Comparison of ENCODE assay signal across 9 mouse cellular contexts in genomic region chr6:29468851-29469250, GRCm38 (mm10). TPM values are rescaled to one million over a fixed set of nuclear protein-coding genes. Genes with fewer than 3 reads are reported as not detected.
DNase-seq lines count a peak whose midpoint lies in the region; ATAC-seq and TF ChIP-seq lines count a peak whose summit lies in the region.
"Had no signal": no experiment of that assay in that cellular context is flagged by ENCODE, and none has a peak within 500 bp of the region (broad histone marks: within the 10 kb centered on the region; RNA-seq: fewer than 3 reads in every experiment).

No protein-coding gene starts in this region.

- H3K27me3 ChIP-seq in CH12.LX (replicated peaks) (no peaks in the 10 kb centered on the region), MEL (ENCODE audit: control insufficient read depth in 1 of 2, insufficient read depth in 2 of 2, low read length in 2 of 2) (no peaks in the 10 kb centered on the region)
- no peaks in the 10 kb centered on the region for H3K27me3 ChIP-seq in hindbrain, embryonic 16.5 days (replicated peaks; ENCODE audit: control insufficient read depth, insufficient read depth, low read length)
- H3K27me3 ChIP-seq in liver, embryonic 12.5 days (replicated peaks) = no peaks in the 10 kb centered on the region

- H3K4me2 ChIP-seq in CH12.LX (ENCODE audit: insufficient read depth, low read depth, poor library complexity, severe bottlenecking) = peak overlapping the region; percentile 92
- H3K4me2 ChIP-seq in hindbrain, embryonic 16.5 days (ENCODE audit: low read length) = peak overlapping the region; percentile 65
- H3K4me2 ChIP-seq in liver, embryonic 12.5 days = peak overlapping the region; percentile 78

- H3K9me3 ChIP-seq in CH12.LX (replicated peaks; ENCODE audit: low read length) = no peaks in the 10 kb centered on the region
- no peaks in the 10 kb centered on the region for H3K9me3 ChIP-seq in MEL (replicated peaks; ENCODE audit: insufficient read depth, low read length)
- no peaks in the 10 kb centered on the region; the same call in 1 of the 2 replicates for H3K9me3 ChIP-seq in hindbrain, embryonic 16.5 days (ENCODE audit: control insufficient read depth, low read length)
- no peaks in the 10 kb centered on the region for H3K9me3 ChIP-seq in liver, embryonic 12.5 days (replicated peaks)

- DNase-seq in CH12.LX (ENCODE audit: extremely low read depth) = no peak
- no peak for DNase-seq in MEL (ENCODE audit: low read depth, low spot score)
- DNase-seq in right cerebral cortex, postnatal 25 days = no peak
- DNase-seq in cerebellum, adult 11 months = no peak
- DNase-seq in layer of hippocampus, adult 9-10 months (ENCODE audit: low spot score) = no peak
- DNase-seq in gastrocnemius, adult 8-10 months (ENCODE audit: low spot score in 2 of 2) = no peak
- DNase-seq: gastrocnemius, postnatal 14 days had no signal

- H3K27ac ChIP-seq in CH12.LX (ENCODE audit: insufficient read depth, low read depth) = no peak overlapping the region
- H3K27ac ChIP-seq in MEL (ENCODE audit: control insufficient read depth, low read depth, low read length) = no peak overlapping the region; the same call in 1 of the 2 replicates
- no peak overlapping the region for H3K27ac ChIP-seq in hindbrain, embryonic 16.5 days (ENCODE audit: low read depth, low read length)
- H3K27ac ChIP-seq in liver, embryonic 12.5 days = 0 out of 2 replicates have a peak overlapping the region, but pooled peaks have one; percentile 65

- H3K79me2 ChIP-seq in CH12.LX (replicated peaks; ENCODE audit: control insufficient read depth, extremely low read depth, insufficient read depth, poor library complexity, severe bottlenecking) (peaks cover 20% of the 10 kb centered on the region), MEL (ENCODE audit: control insufficient read depth, insufficient read depth, low read length, poor library complexity) (peaks cover 14% of the 10 kb centered on the region)

- TF ChIP-seq POLR2A in CH12.LX (IDR thresholded peaks at IDR 0.05; ENCODE audit: low read depth, low read length) (no peak), MEL (IDR thresholded peaks at IDR 0.05; ENCODE audit: control insufficient read depth in 1 of 2, insufficient read depth in 1 of 2, low read depth in 1 of 2, low read length in 2 of 2, poor library complexity in 1 of 2) (no peak)

- no peak for ATAC-seq in hindbrain, embryonic 16.5 days
- no peak for ATAC-seq in liver, embryonic 12.5 days

- dilution Hi-C loops in CH12.LX (cut with MboI; ENCODE audit: extremely low pct_ligation_motif_present, extremely low pct_unique_long_range_greater_than_20kb, low sequenced_read_pairs) = no loop called here

- TF ChIP-seq EP300 in CH12.LX (IDR thresholded peaks at IDR 0.05; ENCODE audit: low read length) (no peak), MEL (IDR thresholded peaks at IDR 0.05; ENCODE audit: low read depth in 1 of 2, low read length in 2 of 2) (no peak)

- in situ Hi-C loops in CH12.LX (cut with MboI; ENCODE audit: low pct_ligation_motif_present, low pct_unique_long_range_greater_than_20kb, low sequenced_read_pairs) = no loop called here

- H3K36me3 ChIP-seq in CH12.LX (replicated peaks in 1 of 2; ENCODE audit: control insufficient read depth in 1 of 2, insufficient read depth in 1 of 2, low read length in 1 of 2) (peaks cover 25 to 47% of the 10 kb centered on the region in 2 experiments), MEL (ENCODE audit: control insufficient read depth in 1 of 2, insufficient read depth in 2 of 2, low read length in 2 of 2) (peaks cover 3 to 14% of the 10 kb centered on the region in 2 experiments; a peak in 3 of 4 replicates)
- peaks cover 18% of the 10 kb centered on the region for H3K36me3 ChIP-seq in hindbrain, embryonic 16.5 days (ENCODE audit: control insufficient read depth, insufficient read depth, low read length)
- peaks cover 25% of the 10 kb centered on the region for H3K36me3 ChIP-seq in liver, embryonic 12.5 days

- H3K4me1 ChIP-seq in CH12.LX (ENCODE audit: control insufficient read depth in 1 of 2, insufficient read depth in 2 of 2) = peaks cover 4 to 7% of the 10 kb centered on the region in 2 experiments
- peaks cover 4 to 12% of the 10 kb centered on the region in 2 experiments; a peak in 3 of 4 replicates for H3K4me1 ChIP-seq in MEL (ENCODE audit: control insufficient read depth in 1 of 2, insufficient read depth in 2 of 2, low read length in 2 of 2)
- peaks cover 10% of the 10 kb centered on the region for H3K4me1 ChIP-seq in hindbrain, embryonic 16.5 days (ENCODE audit: control insufficient read depth, insufficient read depth, low read depth, low read length)
- H3K4me1 ChIP-seq in liver, embryonic 12.5 days = peaks cover 18% of the 10 kb centered on the region

- peak overlapping the region; percentile 73 to 97 (median 87) for H3K4me3 ChIP-seq in CH12.LX (replicated peaks in 1 of 3; ENCODE audit: low read depth in 2 of 3, low read length in 2 of 3, poor library complexity in 1 of 3)
- H3K4me3 ChIP-seq in MEL (ENCODE audit: control insufficient read depth in 1 of 2, insufficient read depth in 1 of 2, low read depth in 2 of 2, low read length in 2 of 2) = peak overlapping the region; percentile 93 to 94
- peak overlapping the region; percentile 76 for H3K4me3 ChIP-seq in hindbrain, embryonic 16.5 days (ENCODE audit: low read length)
- H3K4me3 ChIP-seq in liver, embryonic 12.5 days = peak overlapping the region; percentile 67

- H3K9ac ChIP-seq in CH12.LX (ENCODE audit: insufficient read depth, low read depth) = peak overlapping the region; percentile 81
- H3K9ac ChIP-seq in MEL (ENCODE audit: control insufficient read depth, low read depth, low read length, poor library complexity, severe bottlenecking) = peak overlapping the region; percentile 89
- no peak overlapping the region for H3K9ac ChIP-seq in hindbrain, embryonic 16.5 days (ENCODE audit: low read depth, low read length)
- peak overlapping the region; percentile 77 for H3K9ac ChIP-seq in liver, embryonic 12.5 days

- TF ChIP-seq CTCF in CH12.LX (conservative IDR thresholded peaks at IDR 0.05 in 1 of 2, IDR thresholded peaks at IDR 0.05 in 1 of 2; ENCODE audit: low read depth in 2 of 2, low read length in 2 of 2) (no peak), MEL (IDR thresholded peaks at IDR 0.05 in 2 of 3, conservative IDR thresholded peaks at IDR 0.05 in 1 of 3; ENCODE audit: control insufficient read depth in 1 of 3, insufficient read depth in 1 of 3, low read depth in 2 of 3, low read length in 3 of 3, poor library complexity in 1 of 3, severe bottlenecking in 1 of 3) (no peak)

- 95% methylated on average over 3 of the region's 3 CpGs for WGBS in hindbrain, embryonic 16.5 days
- WGBS in liver, embryonic 12.5 days (ENCODE audit: insufficient replicate concordance) = 68% methylated on average over 3 of the region's 3 CpGs

- TF ChIP-seq RAD21 in CH12.LX (IDR thresholded peaks at IDR 0.05; ENCODE audit: low read depth, low read length) (no peak), MEL (IDR thresholded peaks at IDR 0.05; ENCODE audit: low read depth, low read length) (no peak)

RNA-seq across cellular contexts. Expression of gene Atp6v1f, which starts 1.3 kb away (rescaled TPM):
- 308 and 328 TPM in 2 replicates for total RNA-seq in CH12.LX (2012; rRNA removed)
- total RNA-seq in CH12.LX (2014; rRNA removed) = 367 and 373 TPM in 2 replicates
- polyA plus RNA-seq in CH12.LX (2012; ENCODE audit: insufficient read length, low read depth) = 230 and 251 TPM in 2 replicates
- total RNA-seq in MEL (2012; rRNA removed) = 289 and 312 TPM in 2 replicates
- 100 to 1,000 TPM in 1 of 2 experiments, not detected in 1; 349 TPM for polyA plus RNA-seq in MEL (2012; ENCODE audit: insufficient read depth in 1 of 2, insufficient read length in 2 of 2, low read depth in 1 of 2, low replicate concordance in 2 of 2, missing spikeins in 1 of 2)
- polyA plus RNA-seq in hindbrain, embryonic 16.5 days (2015; fragmentation: Nextera tagmentation; extraction: Ambion mirVana) = 341 and 394 TPM in 2 replicates
- polyA plus RNA-seq in liver, embryonic 12.5 days (2016; fragmentation: Nextera tagmentation; extraction: Ambion mirVana) = 149 and 161 TPM in 2 replicates
- 100 to 1,000 TPM; 116 to 127 (median 122) TPM for total RNA-seq in gastrocnemius, adult 8-10 months (2022)

RNA-seq across cellular contexts. Expression of gene Atp6v1fnb, which starts 2.4 kb away (rescaled TPM):
- total RNA-seq in CH12.LX (2012; rRNA removed) (0.21 TPM in 1 of 2 replicates, not detected in the other), CH12.LX (2014; rRNA removed) (not detected in 2 replicates), MEL (2012; rRNA removed) (not detected in 2 replicates)
- polyA plus RNA-seq in CH12.LX (2012; ENCODE audit: insufficient read length, low read depth) (not detected in 2 replicates), MEL (2012; ENCODE audit: insufficient read depth in 1 of 2, insufficient read length in 2 of 2, low read depth in 1 of 2, low replicate concordance in 2 of 2, missing spikeins in 1 of 2) (under 1 TPM in 1 of 2 experiments, not detected in 1; 0.13 TPM)
- polyA plus RNA-seq in hindbrain, embryonic 16.5 days (2015; fragmentation: Nextera tagmentation; extraction: Ambion mirVana) = 0.56 TPM in 1 of 2 replicates, not detected in the other
- not detected in 2 replicates for polyA plus RNA-seq in liver, embryonic 12.5 days (2016; fragmentation: Nextera tagmentation; extraction: Ambion mirVana)
- total RNA-seq in gastrocnemius, adult 8-10 months (2022) = not detected
- total RNA-seq: gastrocnemius, postnatal 14 days had no signal

RNA-seq across cellular contexts. Expression of gene Flnc, which starts 35.8 kb away (rescaled TPM):
- total RNA-seq in CH12.LX (2012; rRNA removed) (0.71 and 0.76 TPM in 2 replicates), CH12.LX (2014; rRNA removed) (0.22 and 0.24 TPM in 2 replicates), MEL (2012; rRNA removed) (0.26 and 0.27 TPM in 2 replicates)
- polyA plus RNA-seq in CH12.LX (2012; ENCODE audit: insufficient read length, low read depth) (0.56 and 0.60 TPM in 2 replicates), MEL (2012; ENCODE audit: insufficient read depth in 1 of 2, insufficient read length in 2 of 2, low read depth in 1 of 2, low replicate concordance in 2 of 2, missing spikeins in 1 of 2) (under 1 TPM in 1 of 2 experiments, not detected in 1; 0.31 TPM)
- 2.7 and 5.1 TPM in 2 replicates for polyA plus RNA-seq in hindbrain, embryonic 16.5 days (2015; fragmentation: Nextera tagmentation; extraction: Ambion mirVana)
- polyA plus RNA-seq in liver, embryonic 12.5 days (2016; fragmentation: Nextera tagmentation; extraction: Ambion mirVana) = 2.2 and 2.8 TPM in 2 replicates
- 100 to 1,000 TPM; 357 to 417 (median 381) TPM for total RNA-seq in gastrocnemius, adult 8-10 months (2022)

RNA-seq across cellular contexts. Expression of gene Kcp, which starts 38.9 kb away (rescaled TPM):
- 0.59 and 0.64 TPM in 2 replicates for total RNA-seq in CH12.LX (2012; rRNA removed)
- total RNA-seq in CH12.LX (2014; rRNA removed) = not detected in 2 replicates
- 0.49 and 0.51 TPM in 2 replicates for polyA plus RNA-seq in CH12.LX (2012; ENCODE audit: insufficient read length, low read depth)
- 1.0 and 1.3 TPM in 2 replicates for total RNA-seq in MEL (2012; rRNA removed)
- 1 to 10 TPM in 1 of 2 experiments, not detected in 1; 6.9 TPM for polyA plus RNA-seq in MEL (2012; ENCODE audit: insufficient read depth in 1 of 2, insufficient read length in 2 of 2, low read depth in 1 of 2, low replicate concordance in 2 of 2, missing spikeins in 1 of 2)
- polyA plus RNA-seq in hindbrain, embryonic 16.5 days (2015; fragmentation: Nextera tagmentation; extraction: Ambion mirVana) = 15.0 and 22.9 TPM in 2 replicates
- 2.8 and 3.2 TPM in 2 replicates for polyA plus RNA-seq in liver, embryonic 12.5 days (2016; fragmentation: Nextera tagmentation; extraction: Ambion mirVana)
- 1 to 10 TPM; 2.2 to 6.0 (median 4.4) TPM for total RNA-seq in gastrocnemius, adult 8-10 months (2022)

RNA-seq across cellular contexts. Expression of gene Irf5, which starts 57.6 kb away (rescaled TPM):
- 134 and 152 TPM in 2 replicates for total RNA-seq in CH12.LX (2012; rRNA removed)
- 158 and 159 TPM in 2 replicates for total RNA-seq in CH12.LX (2014; rRNA removed)
- 134 and 144 TPM in 2 replicates for polyA plus RNA-seq in CH12.LX (2012; ENCODE audit: insufficient read length, low read depth)
- total RNA-seq in MEL (2012; rRNA removed) = 8.2 and 9.7 TPM in 2 replicates
- polyA plus RNA-seq in MEL (2012; ENCODE audit: insufficient read depth in 1 of 2, insufficient read length in 2 of 2, low read depth in 1 of 2, low replicate concordance in 2 of 2, missing spikeins in 1 of 2) = 10 to 100 TPM in 1 of 2 experiments, not detected in 1; 13.3 TPM
- polyA plus RNA-seq in hindbrain, embryonic 16.5 days (2015; fragmentation: Nextera tagmentation; extraction: Ambion mirVana) = 2.2 and 3.3 TPM in 2 replicates
- polyA plus RNA-seq in liver, embryonic 12.5 days (2016; fragmentation: Nextera tagmentation; extraction: Ambion mirVana) = 5.9 and 7.2 TPM in 2 replicates
- total RNA-seq in gastrocnemius, adult 8-10 months (2022) = 1 to 10 TPM; 1.0 to 3.1 (median 1.7) TPM
